In genomic region chr2:173026688-173027131, GRCm38 (mm10) we compare ENCODE assay signal across 9 mouse cellular contexts. TPM values are rescaled to one million over a fixed set of nuclear protein-coding genes. Genes with fewer than 3 reads are reported as not detected.
DNase-seq lines count a peak whose midpoint lies in the region; ATAC-seq and TF ChIP-seq lines count a peak whose summit lies in the region.
"Had no signal": no experiment of that assay in that cellular context is flagged by ENCODE, and none has a peak within 500 bp of the region (broad histone marks: within the 10 kb centered on the region; RNA-seq: fewer than 3 reads in every experiment).

No protein-coding gene starts in this region.

- H3K9ac ChIP-seq in intestine, postnatal 0 days (ENCODE audit: low read depth, low read length) = no peak overlapping the region

- peak overlapping the region; percentile 71 for H3K27ac ChIP-seq in intestine, postnatal 0 days (ENCODE audit: low read depth, low read length)
- no peak overlapping the region for H3K27ac ChIP-seq in midbrain, embryonic 10.5 days (replicated peaks)

- no peak overlapping the region for H3K4me3 ChIP-seq in intestine, postnatal 0 days (ENCODE audit: low read depth, low read length)
- peak overlapping the region; percentile 97 for H3K4me3 ChIP-seq in megakaryocyte, embryonic 14.5 days (replicated peaks)
- H3K4me3 ChIP-seq in midbrain, embryonic 10.5 days = no peak overlapping the region

- WGBS in intestine, postnatal 0 days = 21% methylated on average over 3 of the region's 3 CpGs
- 91% methylated on average over 3 of the region's 3 CpGs for WGBS in midbrain, embryonic 10.5 days

- H3K4me2 ChIP-seq in intestine, postnatal 0 days (replicated peaks; ENCODE audit: low read depth) = peak overlapping the region; percentile 24

- H3K27me3 ChIP-seq in intestine, postnatal 0 days (replicated peaks; ENCODE audit: control insufficient read depth, insufficient read depth, low read length) = no peaks in the 10 kb centered on the region
- H3K27me3 ChIP-seq in megakaryocyte, embryonic 14.5 days (replicated peaks) = no peaks in the 10 kb centered on the region
- no peaks in the 10 kb centered on the region for H3K27me3 ChIP-seq in midbrain, embryonic 10.5 days (ENCODE audit: low read depth, poor library complexity, severe bottlenecking)

- ATAC-seq in intestine, postnatal 0 days = peak; percentile 83

- H3K9me3 ChIP-seq in intestine, postnatal 0 days (ENCODE audit: control insufficient read depth) = no peaks in the 10 kb centered on the region
- no peaks in the 10 kb centered on the region for H3K9me3 ChIP-seq in megakaryocyte, embryonic 14.5 days
- H3K9me3 ChIP-seq in midbrain, embryonic 10.5 days (replicated peaks) = no peaks in the 10 kb centered on the region

- peak; percentile 94 for DNase-seq in A20 (ENCODE audit: low read depth, low spot score)
- peak; percentile 90 for DNase-seq in CD4-positive, CD25-positive, alpha-beta regulatory T cell, adult 2 months (ENCODE audit: low read depth, low spot score)
- DNase-seq in right cerebral cortex, postnatal 4 days = no peak
- no peak for DNase-seq in adrenal gland, postnatal 25 days
- DNase-seq in urinary bladder, postnatal 10 days (ENCODE audit: low spot score) = no peak
- no peak for DNase-seq in midbrain, embryonic 10.5 days (ENCODE audit: low spot score)
- DNase-seq: adrenal gland, adult 2 months had no signal

- H3K36me3 ChIP-seq in intestine, postnatal 0 days (ENCODE audit: control insufficient read depth, insufficient read depth) = peaks cover 32% of the 10 kb centered on the region; the same call in 1 of the 2 replicates
- H3K36me3 ChIP-seq in megakaryocyte, embryonic 14.5 days (replicated peaks; ENCODE audit: low read length) = peaks cover 95% of the 10 kb centered on the region
- H3K36me3 ChIP-seq in midbrain, embryonic 10.5 days = peaks cover 86% of the 10 kb centered on the region

- TF ChIP-seq CTCF in intestine, postnatal 0 days (IDR thresholded peaks at IDR 0.05; ENCODE audit: low read depth) = 0 out of 2 replicates have a peak, but pooled peaks have one; percentile 7

- peaks cover 16% of the 10 kb centered on the region for H3K4me1 ChIP-seq in intestine, postnatal 0 days (replicated peaks; ENCODE audit: control insufficient read depth, insufficient read depth, low read length)
- H3K4me1 ChIP-seq in megakaryocyte, embryonic 14.5 days = peaks cover 84% of the 10 kb centered on the region
- H3K4me1 ChIP-seq in midbrain, embryonic 10.5 days = peaks cover 58% of the 10 kb centered on the region

RNA-seq across cellular contexts. Expression of gene Rbm38, which starts 6.4 kb away (rescaled TPM):
- 39.0 and 39.8 TPM in 2 replicates for polyA plus RNA-seq in intestine, postnatal 0 days (2015; fragmentation: Nextera tagmentation; extraction: Ambion mirVana)
- polyA plus RNA-seq in megakaryocyte, embryonic 14.5 days (2012; ENCODE audit: insufficient read depth, low replicate concordance) = 1,149 and 2,622 TPM in 2 replicates
- 24.7 and 29.3 TPM in 2 replicates for total RNA-seq in adrenal gland, postnatal 25 days (2021)
- 94.6 and 107 TPM in 2 replicates for polyA plus RNA-seq in midbrain, embryonic 10.5 days (2016; fragmentation: Nextera tagmentation; extraction: Ambion mirVana)

RNA-seq across cellular contexts. Expression of gene Rae1, which starts 26.8 kb away (rescaled TPM):
- 62.8 and 63.5 TPM in 2 replicates for polyA plus RNA-seq in intestine, postnatal 0 days (2015; fragmentation: Nextera tagmentation; extraction: Ambion mirVana)
- 26.3 and 89.2 TPM in 2 replicates for polyA plus RNA-seq in megakaryocyte, embryonic 14.5 days (2012; ENCODE audit: insufficient read depth, low replicate concordance)
- total RNA-seq in adrenal gland, postnatal 25 days (2021) = 65.9 and 80.5 TPM in 2 replicates
- 155 and 169 TPM in 2 replicates for polyA plus RNA-seq in midbrain, embryonic 10.5 days (2016; fragmentation: Nextera tagmentation; extraction: Ambion mirVana)

RNA-seq across cellular contexts. Expression of gene Spo11, which starts 49.2 kb away (rescaled TPM):
- polyA plus RNA-seq in intestine, postnatal 0 days (2015; fragmentation: Nextera tagmentation; extraction: Ambion mirVana) = 0.04 TPM in 1 of 2 replicates, not detected in the other
- polyA plus RNA-seq in megakaryocyte, embryonic 14.5 days (2012; ENCODE audit: insufficient read depth, low replicate concordance) = not detected in 2 replicates
- not detected in 2 replicates for total RNA-seq in adrenal gland, postnatal 25 days (2021)
- 0.20 and 0.40 TPM in 2 replicates for polyA plus RNA-seq in midbrain, embryonic 10.5 days (2016; fragmentation: Nextera tagmentation; extraction: Ambion mirVana)
- total RNA-seq: adrenal gland, adult 2 months had no signal
- polyA plus RNA-seq: adrenal gland, adult 2 months had no signal

Comparison
In these comparisons a context has a peak if more than half of its experiments do, and no peak if none do; other contexts are left out.
1. DNase-seq: peak in A20 (single experiment) and CD4-positive, CD25-positive, alpha-beta regulatory T cell, adult 2 months (single experiment); none in right cerebral cortex, postnatal 4 days (single experiment), adrenal gland, postnatal 25 days (single experiment), urinary bladder, postnatal 10 days (single experiment) and midbrain, embryonic 10.5 days (single experiment).
2. RNA of gene Rbm38, which starts 6.4 kb away (polyA plus RNA-seq): 1,149 to 2,622 TPM in megakaryocyte, embryonic 14.5 days; 94.6 to 107 TPM in midbrain, embryonic 10.5 days and 39.0 to 39.8 TPM in intestine, postnatal 0 days; every median in the first group is over 10 times any median in the second.